Mouse (Mus musculus) small intestine, adult 2 months (tissue): ENCODE measurements around the gene Syn2.

Source experiments
- CTCF ChIP-seq: fragments of 200-500 bp; IDR thresholded peaks from 2 replicates; pipeline ENCODE4 v1.5.1; 2012; ENCODE audit warnings: low read depth, mild to moderate bottlenecking, control low read depth, inconsistent platforms, low read length, moderate library complexity, mixed read lengths; ENCODE audit not compliant: insufficient replicate concordance, insufficient read length; ENCODE audit errors: extremely low read depth
- POLR2A ChIP-seq: fragments of 200-500 bp; IDR thresholded peaks from 2 replicates; pipeline ENCODE4 v1.6.1; 2012; ENCODE audit warnings: low read depth, mild to moderate bottlenecking, control low read depth, inconsistent platforms, low read length, moderate library complexity

DNA sequence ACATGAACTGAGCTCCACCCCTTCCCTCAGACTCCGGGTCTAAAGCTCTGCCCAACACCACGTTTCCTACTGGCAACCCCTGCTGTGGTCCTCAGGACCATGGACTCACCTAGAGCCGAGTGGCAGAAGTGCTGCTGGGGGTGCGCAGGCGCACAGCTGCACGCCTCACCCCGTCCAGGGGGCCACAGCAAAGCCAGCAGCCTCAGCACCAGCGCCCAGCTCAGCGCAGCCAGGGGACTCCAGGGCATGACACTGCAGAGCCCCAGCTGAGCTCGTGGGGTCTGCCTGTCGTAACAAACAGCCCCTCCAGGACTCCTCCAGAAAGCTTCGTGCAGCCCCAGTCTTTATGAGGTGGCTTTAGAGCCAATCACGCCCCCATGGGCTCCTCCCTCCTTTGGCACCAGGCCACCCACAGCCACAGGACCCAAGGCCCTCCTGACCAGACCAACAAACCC is 116.9 kb downstream of the Syn2 start:
- TF ChIP-seq CTCF: no peak
- TF ChIP-seq POLR2A: no peak
